Mouse (Mus musculus): ENCODE results near the gene Trim38. TPM values are rescaled to one million over a fixed set of nuclear protein-coding genes. Genes with fewer than 3 reads are reported as not detected.
"Not testable (repeated sequence)": the region's sequence is repeated elsewhere in the genome, so short reads cannot be mapped to it uniquely, and the experiment has no call there.

The Trim38 gene
- total RNA-seq (2012; rRNA removed), result 0.21 and 0.40 TPM in 2 replicates

DNA sequence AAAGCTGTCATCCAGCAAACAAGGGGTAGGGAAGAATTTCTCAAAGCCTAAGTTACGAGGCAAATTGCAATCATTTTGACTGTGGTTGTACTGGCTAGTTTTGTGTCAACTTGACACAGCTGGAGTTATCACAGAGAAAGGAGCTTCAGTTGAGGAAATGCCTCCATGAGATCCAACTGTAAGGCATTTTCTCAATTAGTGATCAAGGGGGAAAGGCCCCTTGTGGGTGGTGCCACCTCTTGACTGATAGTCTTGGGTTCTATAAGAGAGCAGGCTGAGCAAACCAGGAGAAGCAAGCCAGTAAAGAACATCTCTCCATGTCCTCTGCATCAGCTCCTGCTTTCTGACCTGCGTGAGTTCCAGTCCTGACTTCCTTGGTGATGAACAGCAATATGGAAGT is at the start of gene Trim38:
TSS of gene Trim38 (plus strand) at position 301 of the 400 bp plus-strand sequence.
- not testable (repeated sequence) for H3K4me1 ChIP-seq (ENCODE audit: control insufficient read depth in 2 of 2, insufficient read depth in 2 of 2, low read length in 2 of 2, poor library complexity in 1 of 2); H3K36me3 ChIP-seq (ENCODE audit: control insufficient read depth, insufficient read depth, low read length, poor library complexity, severe bottlenecking); H3K9ac ChIP-seq (ENCODE audit: insufficient read depth, low read depth, low read length, poor library complexity, severe bottlenecking); H3K4me3 ChIP-seq (ENCODE audit: insufficient read depth in 1 of 2, low read depth in 1 of 2, low read length in 2 of 2, poor library complexity in 1 of 2, severe bottlenecking in 1 of 2); H3K9me3 ChIP-seq (ENCODE audit: control insufficient read depth, insufficient read depth, low read depth, low read length); H3K27ac ChIP-seq (ENCODE audit: insufficient read depth, low read depth, low read length, poor library complexity, severe bottlenecking); DNase-seq (ENCODE audit: low read depth, low spot score)
- in situ Hi-C loops (cut with MboI; ENCODE audit: low sequenced_read_pairs in 2 of 2, unreplicated experiment in 2 of 2), result loop anchor here in 1 of 2 experiments (25.0 kb wide), 1 partner anchor 1732 kb away; the partner anchor contains the start of genes Hist1h2ag, Hist1h2ah, Hist1h2bj and Hist1h2bk

DNA sequence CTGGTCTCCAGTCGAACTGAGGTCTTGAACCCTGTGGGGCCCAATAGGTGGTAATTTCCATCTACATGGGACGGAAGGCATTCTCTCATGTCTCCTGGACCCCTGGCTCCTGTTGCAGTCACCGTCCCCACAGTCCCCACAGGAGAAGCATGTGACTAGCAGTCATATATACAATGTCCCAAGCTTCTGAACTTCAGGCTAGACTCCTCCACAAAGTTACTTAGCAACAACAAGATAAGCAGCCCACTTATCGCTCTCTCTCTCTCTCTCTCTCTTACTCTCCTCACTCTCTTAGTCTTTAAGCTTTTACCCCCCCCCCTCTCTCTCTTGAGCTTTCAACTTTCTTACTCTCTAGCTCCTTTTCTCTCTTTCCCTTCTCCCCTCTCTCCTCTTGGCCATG is 45.5 kb upstream of the Trim38 start:
- H3K36me3 ChIP-seq (ENCODE audit: control insufficient read depth, insufficient read depth, low read length, poor library complexity, severe bottlenecking), result no peaks in the 10 kb centered on the region
- in situ Hi-C loops (cut with MboI; ENCODE audit: low sequenced_read_pairs in 2 of 2, unreplicated experiment in 2 of 2), result no loop called here
- no peaks in the 10 kb centered on the region for H3K9me3 ChIP-seq (ENCODE audit: control insufficient read depth, insufficient read depth, low read depth, low read length)
- H3K4me1 ChIP-seq (ENCODE audit: control insufficient read depth in 2 of 2, insufficient read depth in 2 of 2, low read length in 2 of 2, poor library complexity in 1 of 2), result no peaks in the 10 kb centered on the region
- no peak overlapping the region for H3K9ac ChIP-seq (ENCODE audit: insufficient read depth, low read depth, low read length, poor library complexity, severe bottlenecking)
- H3K4me3 ChIP-seq (ENCODE audit: insufficient read depth in 1 of 2, low read depth in 1 of 2, low read length in 2 of 2, poor library complexity in 1 of 2, severe bottlenecking in 1 of 2), result no peak overlapping the region
- TF ChIP-seq ZNF384 (IDR thresholded peaks at IDR 0.05; ENCODE audit: low read depth, low read length) (no peak), ZC3H11A (IDR thresholded peaks at IDR 0.05; ENCODE audit: borderline replicate concordance, low read depth, low read length) (no peak), MAFK (IDR thresholded peaks at IDR 0.05; ENCODE audit: insufficient read depth, low read depth, low read length) (no peak), HCFC1 (IDR thresholded peaks at IDR 0.05; ENCODE audit: borderline replicate concordance, insufficient read depth, low read length) (no peak), CHD2 (IDR thresholded peaks at IDR 0.05; ENCODE audit: low read depth, low read length) (no peak)
- H3K27ac ChIP-seq (ENCODE audit: insufficient read depth, low read depth, low read length, poor library complexity, severe bottlenecking), result no peak overlapping the region
- DNase-seq (ENCODE audit: low read depth, low spot score), result no peak

DNA sequence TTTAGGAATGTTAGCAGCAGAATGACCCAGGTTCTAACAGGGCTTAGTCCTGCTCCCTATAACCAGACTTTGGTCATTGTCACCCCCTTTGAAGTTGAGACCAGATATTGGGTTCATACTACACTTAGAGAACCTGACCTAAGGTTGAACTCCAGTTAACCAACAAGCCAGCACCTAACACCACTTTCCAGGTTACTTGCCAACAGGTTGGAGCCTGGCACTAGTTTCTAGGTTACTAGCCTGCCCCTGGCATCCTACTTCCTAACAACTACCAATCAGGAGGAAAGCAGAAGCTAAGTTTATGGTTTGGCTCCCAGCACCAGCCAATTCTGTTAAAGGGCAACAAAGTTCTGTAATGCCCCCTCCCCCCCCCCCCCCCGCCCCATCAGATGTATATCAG is 44.5 kb upstream of the Trim38 start:
- Histone ChIP-seq H3K27ac (ENCODE audit: insufficient read depth, low read depth, low read length, poor library complexity, severe bottlenecking) (no peak overlapping the region), H3K4me3 (ENCODE audit: insufficient read depth in 1 of 2, low read depth in 1 of 2, low read length in 2 of 2, poor library complexity in 1 of 2, severe bottlenecking in 1 of 2) (no peak overlapping the region), H3K4me1 (ENCODE audit: control insufficient read depth in 2 of 2, insufficient read depth in 2 of 2, low read length in 2 of 2, poor library complexity in 1 of 2) (no peaks in the 10 kb centered on the region), H3K9me3 (ENCODE audit: control insufficient read depth, insufficient read depth, low read depth, low read length) (no peaks in the 10 kb centered on the region), H3K9ac (ENCODE audit: insufficient read depth, low read depth, low read length, poor library complexity, severe bottlenecking) (no peak overlapping the region), H3K36me3 (ENCODE audit: control insufficient read depth, insufficient read depth, low read length, poor library complexity, severe bottlenecking) (no peaks in the 10 kb centered on the region)
- no peak for DNase-seq (ENCODE audit: low read depth, low spot score)
- in situ Hi-C loops (cut with MboI; ENCODE audit: low sequenced_read_pairs in 2 of 2, unreplicated experiment in 2 of 2), result no loop called here
- TF ChIP-seq HCFC1 (IDR thresholded peaks at IDR 0.05; ENCODE audit: borderline replicate concordance, insufficient read depth, low read length) (no peak), MAFK (IDR thresholded peaks at IDR 0.05; ENCODE audit: insufficient read depth, low read depth, low read length) (no peak), CHD2 (IDR thresholded peaks at IDR 0.05; ENCODE audit: low read depth, low read length) (no peak), ZC3H11A (IDR thresholded peaks at IDR 0.05; ENCODE audit: borderline replicate concordance, low read depth, low read length) (no peak), ZNF384 (IDR thresholded peaks at IDR 0.05; ENCODE audit: low read depth, low read length) (no peak)

DNA sequence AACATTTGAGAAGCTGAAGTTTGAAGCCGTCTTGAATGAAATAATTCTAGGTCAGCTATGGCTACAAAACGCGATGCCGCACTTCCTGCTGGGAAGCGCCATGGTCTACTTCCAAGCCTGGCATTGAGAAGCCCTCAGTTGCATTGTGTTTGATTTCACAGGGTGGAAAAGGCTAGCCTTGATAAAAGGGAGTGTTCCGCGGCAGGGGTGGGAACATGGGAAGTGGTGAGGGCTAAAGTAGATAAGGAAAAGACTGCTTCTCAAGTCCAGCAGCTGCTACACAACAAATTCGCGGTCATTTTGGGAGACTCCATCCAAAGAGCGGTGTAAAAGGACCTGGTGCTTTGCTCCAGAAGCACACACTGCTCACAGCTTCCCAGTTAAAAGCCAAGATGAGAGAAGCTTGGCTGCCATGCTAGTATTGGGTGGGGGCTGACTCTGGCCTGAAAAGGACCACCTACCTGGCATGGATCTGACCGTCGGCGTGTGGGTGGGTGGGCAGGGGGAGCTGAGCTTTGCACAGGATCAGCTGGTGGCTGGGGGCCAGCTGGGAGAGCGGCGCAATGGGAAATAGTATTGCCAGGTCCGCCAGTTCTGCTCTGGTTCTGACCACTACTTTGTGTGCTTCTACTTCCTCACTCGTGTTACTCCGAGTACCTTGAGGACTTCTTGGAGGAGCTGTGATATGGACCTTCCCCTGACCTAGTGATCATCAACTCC is 41.1 kb upstream of the Trim38 start:
- Histone ChIP-seq H3K27ac (ENCODE audit: insufficient read depth, low read depth, low read length, poor library complexity, severe bottlenecking) (no peak overlapping the region), H3K36me3 (ENCODE audit: control insufficient read depth, insufficient read depth, low read length, poor library complexity, severe bottlenecking) (no peaks in the 10 kb centered on the region)
- TF ChIP-seq CHD2 (IDR thresholded peaks at IDR 0.05; ENCODE audit: low read depth, low read length) (no peak), HCFC1 (IDR thresholded peaks at IDR 0.05; ENCODE audit: borderline replicate concordance, insufficient read depth, low read length) (no peak), ZNF384 (IDR thresholded peaks at IDR 0.05; ENCODE audit: low read depth, low read length) (no peak)

DNA sequence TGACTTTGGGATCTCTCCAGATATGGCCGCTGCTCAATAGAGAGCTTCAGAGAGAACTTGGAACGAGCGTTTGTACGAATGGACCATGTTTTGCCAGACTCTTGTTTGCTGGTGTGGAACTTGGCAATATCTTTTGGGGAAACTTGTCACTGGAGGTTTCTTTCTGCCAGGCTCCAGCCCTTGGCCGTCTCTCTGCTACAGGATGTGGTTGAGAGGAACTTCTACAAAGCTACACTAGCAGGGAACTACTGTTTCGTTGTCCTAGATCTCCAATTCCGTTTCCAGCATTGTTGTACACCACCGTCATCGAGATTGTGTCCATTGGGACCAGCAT is 40.6 kb upstream of the Trim38 start:
- Histone ChIP-seq H3K4me3 (ENCODE audit: insufficient read depth in 1 of 2, low read depth in 1 of 2, low read length in 2 of 2, poor library complexity in 1 of 2, severe bottlenecking in 1 of 2) (no peak overlapping the region), H3K4me1 (ENCODE audit: control insufficient read depth in 2 of 2, insufficient read depth in 2 of 2, low read length in 2 of 2, poor library complexity in 1 of 2) (0 out of 4 replicates have a peak, but pooled peaks cover 0 to 2% of the 10 kb centered on the region in 2 experiments), H3K27ac (ENCODE audit: insufficient read depth, low read depth, low read length, poor library complexity, severe bottlenecking) (no peak overlapping the region), H3K36me3 (ENCODE audit: control insufficient read depth, insufficient read depth, low read length, poor library complexity, severe bottlenecking) (no peaks in the 10 kb centered on the region), H3K9ac (ENCODE audit: insufficient read depth, low read depth, low read length, poor library complexity, severe bottlenecking) (no peak overlapping the region), H3K9me3 (ENCODE audit: control insufficient read depth, insufficient read depth, low read depth, low read length) (no peaks in the 10 kb centered on the region)
- no peak for DNase-seq (ENCODE audit: low read depth, low spot score)
- in situ Hi-C loops (cut with MboI; ENCODE audit: low sequenced_read_pairs in 2 of 2, unreplicated experiment in 2 of 2), result no loop called here
- no peak for TF ChIP-seq CHD2 (IDR thresholded peaks at IDR 0.05; ENCODE audit: low read depth, low read length)

More for the DNA sequence above, 41.1 kb upstream of the Trim38 start:
- in situ Hi-C loops (cut with MboI; ENCODE audit: low sequenced_read_pairs in 2 of 2, unreplicated experiment in 2 of 2), result no loop called here
- H3K4me1 ChIP-seq (ENCODE audit: control insufficient read depth in 2 of 2, insufficient read depth in 2 of 2, low read length in 2 of 2, poor library complexity in 1 of 2), result 0 out of 4 replicates have a peak, but pooled peaks cover 0 to 2% of the 10 kb centered on the region in 2 experiments
- no peak for DNase-seq (ENCODE audit: low read depth, low spot score)
- no peak overlapping the region for H3K9ac ChIP-seq (ENCODE audit: insufficient read depth, low read depth, low read length, poor library complexity, severe bottlenecking)
- no peak overlapping the region for H3K4me3 ChIP-seq (ENCODE audit: insufficient read depth in 1 of 2, low read depth in 1 of 2, low read length in 2 of 2, poor library complexity in 1 of 2, severe bottlenecking in 1 of 2)
- no peaks in the 10 kb centered on the region for H3K9me3 ChIP-seq (ENCODE audit: control insufficient read depth, insufficient read depth, low read depth, low read length)

All from ES-E14 (cell line).